13 mouse cellular contexts compared by ENCODE assay signal in the genomic region with DNA sequence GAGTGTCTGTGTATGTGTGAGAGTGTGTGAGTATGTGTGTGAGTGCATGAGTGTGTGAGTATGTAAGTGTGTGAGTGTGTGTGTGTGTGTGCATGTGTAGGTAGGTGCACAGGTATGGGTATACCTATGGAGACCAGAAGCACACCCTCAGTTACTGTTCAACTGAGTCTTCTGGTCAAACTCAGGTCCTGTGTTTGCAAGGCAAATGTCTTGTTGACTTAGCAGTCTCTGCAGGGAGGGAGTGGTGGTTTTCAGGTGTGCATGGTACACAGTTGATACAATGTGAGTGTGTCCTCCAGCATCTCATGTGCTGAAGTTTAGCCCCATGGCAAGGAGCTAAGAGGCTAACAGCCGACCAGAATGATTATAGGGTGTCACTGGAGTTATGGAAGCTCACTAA.
"Had no signal": no experiment of that assay in that cellular context is flagged by ENCODE, and none has a peak within 500 bp of the region (broad histone marks: within the 10 kb centered on the region; RNA-seq: fewer than 3 reads in every experiment).

No protein-coding gene starts in this region.

- H3K4me3 ChIP-seq: kidney, embryonic 15.5 days; left cerebral cortex, adult 2 months; limb, embryonic 12.5 days; midbrain, embryonic 10.5 days had no signal

- H3K4me2 ChIP-seq: hindbrain, embryonic 14.5 days; kidney, embryonic 15.5 days; limb, embryonic 12.5 days had no signal

- H3K36me3 ChIP-seq: kidney, embryonic 15.5 days; limb, embryonic 12.5 days; midbrain, embryonic 10.5 days had no signal

- H3K9me3 ChIP-seq: kidney, embryonic 15.5 days; limb, embryonic 12.5 days; midbrain, embryonic 10.5 days had no signal

- H3K9ac ChIP-seq: hindbrain, embryonic 14.5 days; kidney, embryonic 15.5 days; limb, embryonic 12.5 days had no signal

- H3K27me3 ChIP-seq: kidney, embryonic 15.5 days; limb, embryonic 12.5 days had no signal

- ATAC-seq: lung, postnatal 0 days had no signal

- DNase-seq: kidney, adult 2 months; kidney, postnatal 14 days; lung, adult 2 months; lung, postnatal 36 days; right cerebral cortex, postnatal 4 days; thymus, adult 2 months; thymus, postnatal 25 days had no signal

- H3K27ac ChIP-seq: kidney, embryonic 15.5 days; left cerebral cortex, adult 2 months; midbrain, embryonic 10.5 days had no signal
